Mouse (Mus musculus) T-helper 2 cell (primary cell): ENCODE measurements around the gene C2cd2.
"Not testable (repeated sequence)": the region's sequence is repeated elsewhere in the genome, so short reads cannot be mapped to it uniquely, and the experiment has no call there.

Source experiments
- in situ Hi-C: fragments of 300-600 bp; cut with MboI, MseI; formaldehyde crosslinking; loops from one replicate; pipeline ENCODE4 v1.15.1; 2025; ENCODE audit warnings: high pct_unique_total_duplicates

The C2cd2 gene

DNA sequence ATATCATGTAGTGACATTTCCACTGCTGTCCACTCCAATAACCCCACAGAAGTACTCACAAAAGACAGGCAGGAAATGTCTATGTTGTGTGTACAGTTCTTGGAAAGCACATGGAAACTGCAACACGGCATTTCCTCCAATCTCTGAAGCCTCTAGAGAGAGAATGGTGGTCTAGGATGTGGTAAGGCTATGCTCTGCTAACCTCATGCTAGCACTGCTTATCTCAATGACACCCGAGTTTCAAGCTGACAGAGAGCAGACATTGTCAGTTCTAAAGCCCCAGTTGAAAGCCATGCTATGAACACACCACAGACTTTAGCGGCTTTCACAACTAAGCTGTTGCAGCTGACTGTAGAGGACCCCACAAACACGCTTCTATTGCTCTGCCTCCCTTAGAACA, 13.6 kb downstream of the C2cd2 start:
- in situ Hi-C loops: no loop called here

DNA sequence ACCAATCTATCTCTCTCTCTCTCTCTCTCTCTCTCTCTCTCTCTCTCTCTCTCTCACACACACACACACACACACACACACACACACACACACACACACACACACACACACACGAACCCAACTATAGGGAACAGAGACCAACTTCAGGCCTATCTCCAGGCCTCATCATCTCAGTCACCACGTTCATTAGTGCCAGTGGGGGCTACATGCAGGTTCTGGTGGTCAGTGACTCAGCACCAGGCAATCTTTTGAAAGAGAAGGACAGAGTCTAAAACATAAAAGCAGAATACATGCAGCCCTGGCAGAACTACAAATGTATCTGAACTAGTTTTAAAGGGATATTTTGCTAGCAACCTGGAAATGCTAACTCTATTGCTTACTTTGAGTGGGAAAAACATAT, 15.4 kb downstream of the C2cd2 start:
- in situ Hi-C loops: not testable (repeated sequence)

DNA sequence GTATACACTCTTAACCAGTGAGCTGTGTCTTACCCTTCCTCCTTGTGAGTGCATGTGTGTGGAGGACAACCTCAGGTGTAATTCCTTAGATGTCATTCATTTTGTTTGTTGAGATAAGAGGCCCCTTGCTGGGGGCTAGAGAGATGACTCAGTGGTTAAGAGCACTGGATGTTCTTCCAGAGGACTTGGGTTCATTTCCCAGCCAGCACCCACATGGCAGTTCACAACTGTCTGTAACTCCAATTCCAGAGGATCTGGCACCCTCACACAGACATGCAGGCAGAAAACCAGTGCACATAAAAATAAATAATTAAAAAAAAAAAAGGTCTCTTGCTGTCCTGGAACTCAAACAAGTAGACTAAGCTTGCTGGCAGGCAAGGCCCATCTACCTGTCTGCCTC, 20.6 kb downstream of the C2cd2 start:
- in situ Hi-C loops: no loop called here

DNA sequence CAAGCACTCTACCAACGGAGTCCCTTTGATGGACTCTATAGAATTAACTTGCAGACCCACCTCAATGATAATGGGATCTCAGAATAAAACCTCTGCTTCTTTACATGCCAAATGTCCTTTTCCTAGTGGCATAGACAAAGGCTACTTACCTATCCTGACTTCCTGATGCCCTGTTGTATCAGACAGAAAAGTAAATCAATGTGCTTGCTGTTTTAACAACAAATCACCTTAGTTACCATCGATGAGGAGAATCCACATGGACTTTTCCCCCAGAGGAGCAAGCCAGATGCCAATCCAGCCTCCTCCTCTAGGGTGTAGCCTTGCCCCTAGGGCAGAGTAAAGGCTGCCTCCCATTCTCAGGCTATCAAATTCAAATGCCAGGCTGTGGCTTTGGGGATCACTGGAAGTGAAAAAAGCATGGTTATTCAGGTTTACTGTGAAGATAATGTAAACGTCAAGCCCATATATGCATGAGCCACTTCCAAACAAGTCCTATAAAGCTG, 21.9 kb downstream of the C2cd2 start:
- in situ Hi-C loops: no loop called here

DNA sequence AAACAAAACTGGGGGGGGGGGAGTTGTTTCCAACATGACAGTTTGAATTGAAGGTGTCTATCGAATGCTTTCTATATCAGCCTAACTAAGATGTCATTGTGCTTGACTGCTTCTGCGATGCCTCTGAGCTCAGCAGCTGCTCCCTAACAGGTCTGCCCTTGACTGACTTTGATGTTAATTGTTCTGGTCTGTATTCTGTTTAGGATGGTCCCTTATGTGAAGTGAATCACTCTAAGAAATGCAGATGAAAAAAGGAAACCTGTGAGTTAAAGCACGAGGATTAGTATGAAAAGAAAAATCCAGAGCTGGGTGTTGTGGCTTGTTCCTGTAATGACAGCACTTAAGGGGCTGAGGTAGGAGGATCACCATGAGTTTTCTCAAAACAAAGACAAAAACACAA, 26.6 kb downstream of the C2cd2 start:
- in situ Hi-C loops: no loop called here

DNA sequence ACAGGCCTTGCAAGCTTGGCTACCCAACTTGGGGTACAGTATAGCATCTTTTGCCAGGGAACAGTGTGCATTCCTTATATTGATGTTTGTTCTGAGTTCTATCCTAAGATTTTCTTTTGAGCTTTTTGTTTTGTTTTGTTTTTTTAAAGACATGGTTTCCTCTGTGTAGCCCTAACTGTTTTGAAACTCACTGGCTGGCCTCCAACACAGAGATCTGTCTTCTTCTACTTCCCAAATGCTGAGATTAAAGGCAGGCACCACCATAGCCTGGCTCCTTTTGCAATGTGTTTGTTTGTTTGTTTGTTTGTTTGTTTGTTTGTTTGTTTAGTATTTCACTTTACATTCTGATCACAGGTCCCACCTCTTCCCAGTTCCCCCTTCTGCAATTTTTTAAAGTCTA, 32.2 kb downstream of the C2cd2 start:
- in situ Hi-C loops: no loop called here

DNA sequence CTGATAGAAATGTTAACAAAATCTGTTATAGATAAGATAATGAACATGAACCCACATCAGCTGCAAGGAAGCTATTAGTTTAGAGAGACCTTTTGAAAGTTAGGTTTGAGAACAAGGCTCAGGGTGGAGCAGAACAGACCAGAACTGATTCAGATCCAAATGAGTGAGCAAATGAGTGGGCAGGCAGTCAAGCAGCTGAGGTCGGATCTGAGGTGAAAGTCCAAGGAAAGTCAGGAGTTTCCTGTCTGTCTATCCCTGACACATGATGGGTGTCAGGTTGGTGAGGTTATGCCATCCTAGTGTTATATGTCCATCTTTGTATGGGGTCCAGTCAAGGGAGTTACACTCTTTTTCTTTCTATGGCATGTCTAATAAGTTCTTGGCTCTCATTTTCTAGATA, 32.9 kb downstream of the C2cd2 start:
- in situ Hi-C loops: no loop called here

DNA sequence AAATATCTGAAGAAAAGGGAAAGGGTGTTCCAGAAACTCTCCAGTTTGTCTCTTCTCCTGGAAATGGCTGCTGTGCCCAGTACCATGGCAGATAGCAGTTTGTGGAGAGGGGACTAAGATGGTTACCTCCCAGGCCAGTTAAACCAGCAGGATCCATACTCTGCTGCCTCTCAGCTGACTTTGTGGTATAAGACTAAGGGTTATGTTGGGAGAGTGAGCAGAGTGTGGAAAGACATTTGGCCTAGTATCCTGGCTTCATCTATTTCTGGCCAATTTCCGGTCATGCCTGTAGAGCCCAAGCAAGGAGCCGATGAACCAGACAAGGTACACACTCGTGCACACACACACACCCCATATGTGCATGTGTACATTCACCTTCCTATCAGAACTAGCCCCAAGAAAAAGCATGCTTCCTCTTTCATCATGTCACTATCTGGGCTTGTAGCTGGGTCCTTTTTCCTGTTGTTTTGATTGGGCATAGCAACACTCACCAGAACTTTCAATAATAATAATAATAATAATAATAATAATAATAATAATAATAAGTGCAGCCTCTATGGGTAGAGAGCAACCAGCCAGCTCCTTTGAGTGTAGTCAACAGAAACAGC, 35.0 kb downstream of the C2cd2 start:
- in situ Hi-C loops: no loop called here

DNA sequence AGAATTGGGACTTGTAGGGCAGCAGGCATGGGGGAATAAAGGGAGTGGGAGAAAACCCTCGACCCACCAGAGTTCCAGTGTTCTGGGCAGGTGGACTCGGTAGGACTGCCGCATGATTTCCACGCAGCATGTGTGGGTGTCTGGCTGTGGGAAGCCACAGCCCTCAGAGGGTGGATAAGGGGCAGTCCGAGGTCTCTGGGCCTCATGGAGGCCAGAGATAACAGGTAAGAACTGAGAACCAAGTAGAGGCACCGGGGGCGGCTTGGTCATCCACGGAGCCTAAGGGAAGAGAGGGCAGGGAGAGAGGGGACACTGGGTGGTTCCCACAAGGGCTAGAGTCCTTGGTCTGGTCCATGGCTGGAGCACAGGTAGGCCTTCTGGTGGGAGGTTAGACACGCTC, 36.0 kb downstream of the C2cd2 start:
- in situ Hi-C loops: no loop called here

DNA sequence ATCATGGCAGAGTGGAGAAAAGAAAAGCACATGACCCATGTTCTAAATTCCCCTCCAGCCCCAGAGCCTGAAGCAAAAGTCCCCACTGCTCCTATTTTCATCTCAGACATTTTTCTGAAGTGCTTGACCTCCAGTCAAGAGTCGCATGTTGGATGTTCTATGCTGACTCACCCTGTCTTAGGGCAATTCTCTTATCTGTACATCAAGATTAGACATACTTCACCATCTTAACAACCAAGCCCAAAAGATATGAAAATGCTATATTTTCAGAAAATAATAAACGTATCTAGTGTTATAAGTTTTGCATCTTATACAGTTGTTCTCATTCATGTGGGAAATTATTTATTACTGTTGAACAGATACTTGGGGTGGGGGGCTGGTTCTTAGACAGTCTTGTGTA, 36.6 kb downstream of the C2cd2 start:
- in situ Hi-C loops: no loop called here

DNA sequence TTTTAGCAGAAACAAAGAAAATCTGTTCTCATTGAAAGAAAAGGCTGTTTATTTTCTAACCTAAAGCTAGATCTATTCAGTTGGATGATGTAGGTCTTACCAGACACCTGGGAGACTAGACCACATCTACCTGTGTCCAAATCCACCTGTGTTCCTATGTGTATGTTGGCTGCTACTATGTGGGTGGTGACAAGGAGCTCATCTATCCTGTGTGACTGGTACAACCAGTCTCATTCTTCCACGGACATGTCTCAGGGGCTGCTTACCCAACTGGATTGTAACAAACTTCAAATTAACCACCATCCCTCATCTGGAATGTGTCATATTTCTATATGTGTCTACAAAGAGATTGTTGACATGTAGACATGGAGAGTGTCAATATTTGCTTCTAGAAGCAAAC, 38.7 kb downstream of the C2cd2 start:
- in situ Hi-C loops: no loop called here

DNA sequence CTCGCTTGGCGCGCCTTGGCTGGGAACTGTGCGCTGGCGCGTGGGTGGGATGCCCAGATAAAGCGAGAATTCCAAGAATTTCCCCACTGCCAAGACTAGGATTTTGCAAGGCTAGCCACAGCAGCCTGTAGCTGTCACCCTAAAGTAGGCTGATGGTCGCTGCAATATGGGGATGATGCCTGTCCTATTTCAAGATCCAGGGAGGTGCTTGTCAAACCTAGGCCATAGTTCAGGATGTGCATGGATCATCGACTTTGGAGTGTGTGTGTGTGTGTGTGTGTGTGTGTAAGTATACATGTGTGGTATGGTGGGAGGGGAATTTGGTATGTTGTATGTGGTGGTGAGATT, 39.6 kb downstream of the C2cd2 start:
- in situ Hi-C loops: no loop called here

DNA sequence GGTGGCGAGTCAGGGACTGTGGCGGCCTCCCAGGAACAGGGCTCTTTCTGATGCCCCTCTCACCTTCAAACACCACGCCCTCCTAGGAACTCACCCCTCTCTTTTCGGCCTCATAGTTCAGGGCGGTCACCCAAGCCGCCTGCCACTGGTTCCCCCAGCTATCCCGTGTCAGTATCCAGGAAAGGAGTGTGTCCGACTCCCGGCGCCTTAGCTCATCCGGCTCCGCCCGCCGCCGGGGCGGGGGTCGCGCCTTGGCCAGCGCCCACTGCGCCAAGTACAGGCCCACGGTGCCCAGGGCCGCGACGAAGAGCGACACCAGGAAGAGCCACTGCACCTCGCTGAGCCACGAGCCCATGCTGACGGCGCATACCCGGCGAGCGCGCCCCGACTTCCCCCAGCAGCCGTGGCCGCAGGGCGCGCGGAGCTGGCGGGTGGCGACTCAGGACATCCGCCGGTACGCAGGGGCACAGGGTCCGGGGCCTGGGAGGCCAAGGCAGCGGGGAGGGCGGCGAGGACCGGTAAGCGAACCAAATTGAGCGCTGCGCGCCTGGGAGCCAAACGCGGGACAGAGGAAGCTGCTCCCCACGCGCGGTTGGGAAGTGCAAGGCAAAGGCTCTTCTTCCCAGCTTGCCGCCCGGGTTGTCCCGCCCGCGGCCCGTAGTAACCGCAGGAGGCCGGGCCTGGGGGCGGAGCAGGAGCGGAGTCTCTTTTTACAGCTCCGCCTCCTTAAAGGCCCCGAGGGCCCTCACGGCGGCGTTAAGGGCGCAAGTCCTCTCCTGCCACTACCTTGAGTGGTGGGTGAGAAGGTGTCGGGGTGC, 40.2 kb downstream of the C2cd2 start:
- in situ Hi-C loops: no loop called here

DNA sequence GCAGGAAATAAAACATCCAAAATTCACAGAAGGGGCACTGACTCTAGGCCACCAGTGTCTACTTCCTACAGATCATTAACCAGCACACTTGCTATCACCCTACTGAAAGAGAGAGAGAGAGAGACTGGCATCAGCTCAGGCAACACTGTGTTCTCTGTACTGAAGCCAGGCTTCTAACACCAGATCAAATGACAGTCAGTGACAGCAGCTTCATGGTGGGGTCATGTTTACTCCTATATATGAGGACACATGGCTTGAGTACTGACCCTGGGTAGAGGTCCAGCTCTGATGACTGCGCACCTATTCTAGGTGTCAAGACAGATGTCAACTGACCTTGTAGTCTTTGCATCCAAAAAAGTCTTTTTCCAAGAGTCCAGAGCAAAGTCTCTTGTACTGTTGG, 41.8 kb downstream of the C2cd2 start:
- in situ Hi-C loops: no loop called here

DNA sequence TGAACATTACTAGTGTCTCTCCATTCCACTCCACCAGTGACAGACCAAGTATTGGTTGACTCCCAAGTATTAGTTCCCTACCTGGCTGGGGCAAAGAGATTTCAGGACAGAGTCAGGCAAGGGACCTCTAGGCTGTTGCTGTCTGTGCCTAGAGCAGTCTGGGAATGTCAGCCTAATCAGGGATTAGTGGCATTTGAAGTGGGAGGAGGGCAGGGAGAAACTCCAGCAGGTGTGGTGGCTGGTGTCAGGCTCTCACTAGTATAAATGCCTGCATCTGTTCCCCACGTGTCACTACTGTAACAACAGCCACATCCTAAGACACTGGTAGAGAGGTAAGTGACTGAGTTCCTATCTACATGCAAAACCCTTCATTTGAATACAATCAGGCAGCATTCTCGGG, 42.6 kb downstream of the C2cd2 start:
- in situ Hi-C loops: no loop called here

DNA sequence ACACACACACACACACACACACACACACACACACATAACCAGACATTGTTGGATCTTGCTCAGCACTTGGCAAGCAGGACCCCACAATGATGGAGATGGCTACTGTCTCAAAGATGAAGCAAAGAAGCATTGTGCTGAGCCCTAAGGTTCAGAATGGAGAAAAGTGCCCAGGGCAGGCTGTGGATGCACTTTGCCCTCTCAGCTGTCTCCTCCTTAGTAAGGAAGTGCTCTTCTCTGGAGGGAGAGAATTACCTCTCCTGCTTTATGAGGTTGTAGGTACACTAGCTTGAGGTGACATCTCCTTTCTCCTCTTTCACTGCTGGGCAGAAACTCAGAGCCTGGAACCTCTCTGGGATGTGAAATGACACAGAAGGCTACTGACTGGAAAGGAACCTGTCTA, 49.5 kb downstream of the C2cd2 start:
- in situ Hi-C loops: no loop called here

DNA sequence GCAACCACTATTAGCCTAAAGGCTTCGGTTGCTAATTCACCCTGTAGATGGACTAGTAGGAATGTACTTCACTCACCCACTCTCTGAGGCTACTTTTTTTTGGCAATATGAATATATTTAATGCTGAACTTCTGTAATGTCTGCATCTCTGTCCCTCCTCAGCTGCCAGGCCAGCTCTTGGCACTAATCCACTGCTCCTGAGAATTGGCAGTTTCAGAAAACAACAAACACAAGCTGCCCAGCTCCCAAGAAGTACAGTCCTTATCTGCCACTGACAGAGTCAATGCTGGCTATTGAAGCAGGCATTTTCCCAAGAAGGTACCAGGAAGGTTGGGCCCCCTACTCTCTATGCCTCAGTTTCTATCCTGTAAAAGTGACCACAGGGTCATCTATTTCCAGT, 53.0 kb downstream of the C2cd2 start:
- in situ Hi-C loops: no loop called here

DNA sequence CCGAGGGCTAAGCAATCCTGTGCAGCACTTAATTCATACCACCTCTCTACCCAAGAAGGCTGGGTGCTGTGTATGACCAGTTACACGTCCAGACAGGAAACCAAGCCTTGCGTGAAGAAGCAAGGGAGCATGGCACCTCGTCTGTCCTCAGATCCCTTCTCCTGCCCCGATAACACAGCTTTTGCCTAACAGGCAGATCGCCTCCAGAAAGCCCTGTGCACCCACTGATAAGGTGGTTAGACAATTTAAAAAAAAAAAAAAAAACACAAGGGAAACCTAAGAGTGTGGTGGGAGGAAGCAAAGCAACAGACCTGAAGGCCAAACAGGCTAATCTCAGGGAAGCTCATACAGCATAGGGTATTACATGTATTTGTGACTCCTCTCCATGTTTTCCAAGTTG, 54.9 kb downstream of the C2cd2 start:
- in situ Hi-C loops: no loop called here

DNA sequence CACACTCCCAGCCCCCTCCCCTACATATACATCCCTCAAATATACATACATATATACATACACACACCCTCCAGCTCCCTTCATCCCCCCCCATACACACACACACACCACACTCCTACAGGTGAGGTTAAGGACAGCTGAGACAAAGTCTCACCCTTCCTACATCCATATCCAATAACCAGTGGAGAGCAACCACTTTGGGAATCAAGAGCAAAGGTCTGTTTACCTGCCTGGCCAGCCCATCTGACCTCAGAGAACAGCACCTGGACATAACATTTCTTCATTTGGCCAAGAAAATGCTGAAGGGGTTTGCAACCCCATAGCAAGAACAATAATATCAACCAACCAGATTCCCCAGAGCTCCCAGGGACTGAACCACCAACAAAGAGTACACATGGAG, 56.1 kb downstream of the C2cd2 start:
- in situ Hi-C loops: no loop called here

DNA sequence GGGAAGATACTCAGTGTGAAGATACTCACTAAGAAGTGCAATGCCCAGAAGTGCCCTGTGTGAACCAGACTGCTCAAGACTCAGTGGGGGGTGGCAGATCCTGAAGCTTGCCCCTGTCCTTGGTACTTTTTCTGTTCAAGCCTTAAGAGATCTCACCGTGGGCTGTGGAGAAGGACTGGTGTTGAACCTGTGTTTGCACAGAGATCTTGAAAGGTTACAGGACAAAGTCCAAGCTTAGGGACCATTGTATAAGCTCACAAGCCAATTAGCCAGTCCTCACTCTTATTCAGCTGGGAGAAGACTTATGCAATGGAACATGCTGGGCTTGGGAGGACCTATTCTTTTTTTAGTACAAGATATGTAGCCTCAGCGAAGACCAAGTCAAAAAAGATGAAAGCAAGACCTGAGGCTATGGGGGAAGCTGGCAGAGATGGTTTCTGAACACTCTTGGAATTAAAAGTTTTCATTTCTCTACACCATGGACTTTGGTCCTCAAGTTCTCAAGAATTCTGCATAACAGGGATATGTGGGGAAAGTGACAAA, 56.9 kb downstream of the C2cd2 start:
- in situ Hi-C loops: no loop called here

DNA sequence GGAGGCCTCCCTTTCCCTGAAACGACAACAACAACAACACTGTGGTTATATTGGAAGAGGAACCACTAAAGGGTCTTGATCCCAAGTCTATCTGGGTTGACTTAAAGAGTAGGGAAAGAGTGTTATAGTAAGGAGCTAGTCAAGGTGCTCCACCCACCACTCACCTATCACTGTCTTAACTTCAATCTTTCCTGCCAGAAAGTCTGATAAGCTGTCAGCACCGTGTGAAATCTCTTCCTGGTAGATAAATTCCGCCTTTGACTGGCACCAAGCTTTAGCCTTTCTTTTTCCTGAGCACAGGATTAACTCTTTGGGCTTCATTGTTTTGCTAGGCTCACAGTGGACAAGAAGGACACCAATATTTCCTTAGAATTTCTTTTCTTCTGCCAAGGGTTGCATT, 58.4 kb downstream of the C2cd2 start:
- in situ Hi-C loops: no loop called here

DNA sequence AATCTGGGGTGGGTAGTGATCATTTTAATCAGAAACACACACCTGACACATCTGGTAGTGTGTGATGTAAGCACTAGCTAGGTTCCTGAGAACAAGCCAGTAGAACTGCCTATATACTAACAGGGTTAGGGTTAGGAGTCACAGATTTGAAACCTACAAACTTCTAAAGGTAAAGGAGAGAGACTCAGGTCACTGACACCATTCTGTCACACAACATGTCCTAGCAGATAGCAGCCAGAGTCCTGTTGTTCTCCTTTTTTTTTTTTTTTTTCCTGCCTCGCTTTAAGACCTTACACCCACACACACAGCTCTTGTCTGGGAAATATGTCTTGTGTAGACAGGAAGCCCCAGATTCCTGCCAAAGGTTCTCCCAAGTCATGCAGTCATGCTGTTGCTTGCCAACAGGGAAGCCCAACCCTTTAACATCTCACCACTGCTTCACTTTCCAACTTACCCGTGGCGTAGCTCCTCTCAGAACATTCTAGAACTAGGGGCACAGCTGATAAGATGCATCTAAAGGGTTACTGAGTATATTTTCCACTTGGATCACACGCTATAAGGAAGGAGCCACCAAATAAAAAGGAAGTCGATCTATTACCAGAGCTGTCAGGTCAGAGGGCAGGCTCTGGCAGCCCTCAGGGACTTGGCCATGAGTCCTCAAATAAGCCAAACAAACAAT, 64.9 kb downstream of the C2cd2 start:
- in situ Hi-C loops: no loop called here

DNA sequence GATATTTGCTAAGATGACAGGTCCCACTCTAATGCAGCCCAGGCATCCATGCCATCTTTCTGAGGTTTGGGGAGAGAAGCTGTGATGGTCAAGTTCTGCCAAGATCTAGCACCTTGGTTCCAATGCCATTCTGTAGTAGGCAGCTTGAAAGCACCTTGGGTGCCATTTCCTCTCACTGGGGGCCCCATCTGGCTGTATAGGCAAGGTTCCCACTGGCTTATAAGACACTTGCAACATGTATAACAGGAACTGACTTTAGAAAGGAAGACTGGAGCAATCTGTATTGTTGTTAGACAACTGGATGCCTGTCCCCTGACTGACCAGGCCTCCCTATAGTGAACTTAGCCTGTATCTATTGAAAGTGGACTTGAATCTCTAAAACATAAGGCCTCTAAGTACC, 74.6 kb downstream of the C2cd2 start:
- in situ Hi-C loops: no loop called here
